Mouse (Mus musculus) kidney, adult 2 months (tissue): ENCODE measurements around the gene Ergic1.

ENCODE experiments used
- CTCF ChIP-seq: fragments of 200-500 bp; conservative IDR thresholded peaks from 2 replicates; pipeline ENCODE4 v1.5.1; 2011; ENCODE audit warnings: low read depth, mild to moderate bottlenecking, control low read depth, low read length, moderate library complexity, mixed read lengths; ENCODE audit not compliant: insufficient read depth, insufficient read length
- POLR2A ChIP-seq: fragments of 200-500 bp; IDR thresholded peaks from one replicate; pipeline ENCODE4 v1.6.1; 2011; ENCODE audit warnings: low read depth, low read length, control low read depth

DNA sequence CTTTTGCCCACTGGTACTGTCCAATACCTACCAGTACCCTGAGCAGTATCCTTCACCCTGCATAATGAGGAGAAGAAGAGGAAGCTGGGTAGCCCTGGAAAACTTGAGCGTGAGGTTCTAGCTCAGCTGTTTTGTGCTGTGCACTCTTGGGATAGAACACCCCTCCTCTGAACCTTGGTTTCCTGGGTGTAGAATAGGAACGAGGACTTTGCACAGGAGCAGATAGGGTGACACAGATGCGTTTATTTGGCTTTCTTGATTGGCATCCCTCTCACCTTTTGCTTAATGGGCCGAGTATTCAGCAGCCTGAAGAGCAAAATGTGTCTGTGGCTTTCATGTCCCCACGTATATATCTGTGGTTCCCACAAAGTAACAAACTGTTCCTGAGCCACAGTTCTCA, 60.6 kb downstream of the Ergic1 start:
- TF ChIP-seq POLR2A (no peak), CTCF (no peak)
